Mouse (Mus musculus): ENCODE data around the gene Mum1.

Mum1 gene

DNA sequence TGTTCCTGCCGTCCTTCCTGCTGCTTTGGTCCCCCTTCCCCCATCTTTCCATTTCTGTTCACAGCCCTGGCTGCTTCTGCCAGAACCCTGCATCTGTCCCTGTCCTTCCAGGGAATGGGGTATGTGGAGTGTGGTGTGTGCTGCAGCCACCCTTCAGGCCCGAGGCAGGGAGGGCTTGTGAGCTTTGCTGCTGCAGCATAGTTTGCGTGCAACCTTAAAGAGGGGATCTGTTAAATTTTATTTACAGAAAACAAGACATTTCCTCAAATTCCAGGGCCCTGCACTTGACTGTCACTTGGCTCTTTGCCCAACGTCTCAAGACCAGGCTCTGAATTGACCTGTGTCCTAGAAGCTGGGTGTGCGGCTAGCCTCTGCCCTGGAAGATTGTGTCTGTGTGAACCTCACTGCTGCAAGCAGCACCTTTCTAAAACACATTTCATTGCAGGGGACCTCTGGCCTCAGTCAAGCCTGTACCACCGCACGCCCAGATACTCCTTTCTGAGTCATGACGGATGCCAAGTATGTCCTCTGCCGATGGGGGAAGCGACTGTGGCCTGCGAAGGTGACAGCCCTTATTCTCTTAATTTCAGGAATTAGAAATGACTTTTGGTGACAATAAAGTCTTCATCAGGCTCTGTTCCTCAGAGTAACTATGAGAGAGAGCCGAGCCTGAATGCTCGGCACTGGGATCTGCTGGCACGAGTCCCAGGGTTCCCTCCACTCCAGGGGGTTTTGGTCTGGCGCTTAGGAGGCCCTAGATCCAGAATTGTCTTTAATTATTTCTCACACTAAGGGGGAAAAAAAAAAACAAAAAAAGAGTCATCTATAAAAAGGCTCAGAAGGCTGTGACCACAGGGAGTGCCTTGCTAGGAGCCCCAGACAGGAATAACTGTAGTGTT is 1.9 kb downstream of the Mum1 start:
- CTCF ChIA-PET: interaction anchor here in 1 of 4 experiments (0.7 kb wide), 1 partner anchor 40 kb away, joined by 3 read pairs; no protein-coding TSS in a partner anchor

GRCm38 (mm10) chr10:80236145-80236825 is 10.1 kb downstream of the Mum1 start:
- POLR2A ChIA-PET: interaction anchor here in 2 of 4 experiments (1.1 to 3.0 kb wide), 6 partner anchors 10 to 69 kb away, joined by 3 to 13 read pairs (median 4); partner anchors contain the start of genes Mum1 (in 2 of the 2), Dazap1 (in 1 of the 2), Gamt (in 1 of the 2) and Ndufs7 (in 1 of the 2)
- CTCF ChIA-PET: interaction anchor here in 2 of 4 experiments (1.4 to 2.2 kb wide), 2 partner anchors 9 to 10 kb away, joined by 4 to 9 read pairs; partner anchors contain the start of gene Mum1 (in 1 of the 2)

More for the DNA sequence above, 1.9 kb downstream of the Mum1 start:
- POLR2A ChIA-PET: interaction anchor here in 2 of 4 experiments (0.7 to 1.5 kb wide), 3 partner anchors 13 to 514 kb away, joined by 3 to 4 read pairs (median 3); partner anchors contain the start of gene Ap3d1 (in 1 of the 2)

DNA sequence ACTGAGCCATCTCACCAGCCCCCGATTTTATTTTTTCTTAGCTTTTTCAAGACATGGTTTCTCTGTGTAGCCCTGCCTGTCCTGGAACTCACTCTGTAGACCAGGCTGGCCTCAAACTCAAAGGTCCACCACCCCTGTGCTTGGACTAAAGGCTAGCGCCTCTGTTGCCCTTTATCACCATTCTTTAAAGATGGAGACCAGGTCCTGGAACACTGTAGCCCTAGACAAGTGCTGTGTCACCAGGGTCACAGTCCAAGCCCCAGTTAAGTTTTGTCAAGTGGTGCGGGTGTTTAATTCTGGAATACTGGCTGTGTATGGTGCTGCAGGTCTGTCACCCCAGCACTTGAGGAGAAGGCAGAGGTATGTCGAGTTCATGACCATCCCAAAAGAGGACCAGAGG is 10.8 kb downstream of the Mum1 start:
- CTCF ChIA-PET: no interaction called here
- POLR2A ChIA-PET: interaction anchor here in 2 of 4 experiments (0.8 to 3.0 kb wide), 6 partner anchors 11 to 69 kb away, joined by 3 to 13 read pairs (median 4); partner anchors contain the start of genes Mum1 (in 2 of the 2), Dazap1 (in 1 of the 2) and Gamt (in 1 of the 2)

DNA sequence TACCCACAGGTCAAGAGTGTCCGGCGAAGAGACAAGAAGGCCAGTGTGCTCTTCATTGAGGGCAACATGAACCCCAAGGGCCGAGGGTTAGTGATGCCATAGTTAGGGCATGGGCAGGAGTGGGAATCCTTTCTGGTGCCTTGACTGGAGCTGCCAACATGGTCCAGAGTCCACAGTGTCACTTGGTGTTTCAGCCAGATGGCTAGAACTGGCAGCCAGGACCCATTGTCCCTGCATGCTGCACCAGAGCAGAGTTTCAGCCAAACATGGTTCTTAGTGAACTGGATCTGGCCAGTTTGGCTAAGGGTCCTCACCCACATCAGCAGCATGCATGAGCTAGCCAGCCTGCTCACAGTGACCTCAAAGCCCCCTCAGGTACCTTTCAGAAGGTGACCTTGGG is 12.1 kb downstream of the Mum1 start:
- CTCF ChIA-PET: no interaction called here
- POLR2A ChIA-PET: interaction anchor here in 3 of 4 experiments (0.5 to 1.5 kb wide), 7 partner anchors 12 to 71 kb away, joined by 3 to 5 read pairs (median 3); partner anchors contain the start of gene Mum1 (in 1 of the 3)

DNA sequence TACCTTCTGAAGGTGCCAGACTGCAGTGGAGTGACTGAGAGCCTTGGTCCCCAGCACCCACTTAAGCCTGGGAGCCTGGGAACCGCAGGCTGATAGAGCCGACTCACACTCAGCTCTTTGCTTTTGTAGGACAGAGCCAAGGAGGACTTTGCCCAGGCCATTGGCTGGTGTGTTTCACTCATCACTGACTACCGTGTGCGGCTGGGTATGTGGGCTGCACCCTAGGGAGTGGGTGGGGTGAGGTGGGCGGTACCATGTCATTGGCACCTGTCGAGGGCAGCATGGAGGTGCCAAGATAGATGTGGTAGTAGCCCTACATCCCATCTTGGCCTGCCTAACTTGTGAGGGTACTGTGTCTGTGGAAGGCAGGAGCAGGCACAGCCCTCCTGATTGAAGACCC is 13.6 kb downstream of the Mum1 start:
- ChIA-PET CTCF (interaction anchor here in 2 of 4 experiments (0.5 to 1.7 kb wide), 2 partner anchors 14 kb away, joined by 5 to 6 read pairs; partner anchors contain the start of gene Mum1 (in 2 of the 2)), POLR2A (interaction anchor here in 3 of 4 experiments (0.9 to 2.6 kb wide), 8 partner anchors 14 to 57 kb away, joined by 3 to 13 read pairs (median 4); partner anchors contain the start of gene Mum1 (in 2 of the 3))

DNA sequence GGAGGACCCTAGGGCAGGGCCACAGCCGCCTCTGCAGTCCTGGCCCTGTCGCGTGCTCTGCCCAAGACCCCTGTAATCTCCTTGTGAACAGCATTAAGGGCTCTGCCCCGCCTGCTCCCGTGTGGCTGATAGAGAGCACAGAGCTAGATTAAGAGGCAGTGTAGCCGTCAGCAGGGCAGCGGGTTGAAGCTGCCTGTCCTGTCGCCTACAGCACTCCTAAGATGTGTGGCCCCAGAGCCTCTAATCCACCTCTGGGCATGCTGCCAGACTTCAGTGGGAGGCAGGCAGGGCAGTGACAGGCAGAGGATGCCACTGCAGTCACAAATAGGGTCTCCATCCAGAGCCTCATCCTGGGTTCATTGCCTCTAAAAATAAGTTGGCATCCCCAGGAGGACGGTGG is 15.9 kb downstream of the Mum1 start:
- POLR2A ChIA-PET: interaction anchor here in 3 of 4 experiments (0.5 to 4.2 kb wide), 15 partner anchors 10 to 501 kb away, joined by 3 to 16 read pairs (median 4); partner anchors contain the start of genes Mum1 (in 2 of the 3), Dazap1 (in 1 of the 3), Gamt (in 1 of the 3) and Ptbp1 (in 1 of the 3)
- CTCF ChIA-PET: interaction anchor here in 2 of 4 experiments (0.5 to 2.5 kb wide), 5 partner anchors 16 to 67 kb away, joined by 3 to 8 read pairs (median 6); partner anchors contain the start of gene Mum1 (in 1 of the 2)

- CTCF ChIA-PET: interaction anchor here in 3 of 4 experiments (0.5 to 3.3 kb wide), 6 partner anchors 17 to 67 kb away, joined by 3 to 37 read pairs (median 7); partner anchors contain the start of gene Mum1 (in 1 of the 3)
- POLR2A ChIA-PET: interaction anchor here in 2 of 4 experiments (0.5 to 4.2 kb wide), 8 partner anchors 11 to 388 kb away, joined by 3 to 16 read pairs (median 4); partner anchors contain the start of genes Mum1 (in 1 of the 2) and Ptbp1 (in 1 of the 2)
These were observed 16.4 kb downstream of the Mum1 start for GRCm38 (mm10) chr10:80242607-80243006.

DNA sequence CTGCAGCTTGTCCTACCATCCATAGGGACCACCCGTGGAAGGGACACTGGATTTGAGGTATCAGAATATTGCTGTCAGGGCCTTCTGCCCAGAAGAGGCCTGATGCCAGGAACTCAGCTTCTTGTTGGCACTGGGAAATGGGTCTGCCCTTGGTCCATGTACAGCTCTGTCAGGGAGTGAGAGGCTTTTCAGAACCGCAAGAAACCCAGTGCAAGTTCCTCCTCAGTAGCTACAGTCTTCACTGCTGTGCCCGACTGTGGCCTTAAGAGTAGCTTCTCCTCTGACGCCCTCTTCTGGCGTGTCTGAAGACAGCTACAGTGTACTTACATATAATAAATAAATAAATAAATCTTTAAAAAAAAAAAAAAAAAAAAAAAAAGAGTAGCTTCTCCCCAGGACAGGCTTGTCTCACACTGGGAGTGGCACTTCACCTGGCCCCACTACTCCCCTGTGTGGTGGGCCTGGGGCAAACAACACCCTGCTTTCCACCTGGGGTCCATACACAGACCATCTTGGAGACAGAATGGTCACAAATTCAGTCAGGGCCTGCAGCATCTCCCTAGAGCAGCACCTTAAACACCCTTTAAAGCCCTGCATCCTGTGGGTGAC is 18.7 kb downstream of the Mum1 start:
- ChIA-PET CTCF (interaction anchor here (0.5 to 3.3 kb wide), 63 partner anchors 10 to 571 kb away, joined by 3 to 53 read pairs (median 5); partner anchors contain the start of genes Mum1 (in 3 of the 4), Efna2 (in 2 of the 4), 1600002K03Rik (in 1 of the 4) and Wdr18 (in 1 of the 4)), POLR2A (interaction anchor here (0.5 to 4.2 kb wide), 28 partner anchors 12 to 665 kb away, joined by 3 to 20 read pairs (median 4); partner anchors contain the start of genes Mum1 (in 3 of the 4), Rps15 (in 3 of the 4), 1600002K03Rik (in 1 of the 4) and Cirbp (in 1 of the 4))

- ChIA-PET POLR2A (interaction anchor here (0.7 to 2.8 kb wide), 17 partner anchors 11 to 286 kb away, joined by 3 to 20 read pairs (median 5); partner anchors contain the start of genes Rps15 (in 3 of the 4), 1600002K03Rik (in 1 of the 4), Cirbp (in 1 of the 4) and Mum1 (in 1 of the 4)), CTCF (interaction anchor here (0.6 to 3.3 kb wide), 27 partner anchors 10 to 947 kb away, joined by 3 to 53 read pairs (median 6); partner anchors contain the start of genes Efna2 (in 2 of the 4) and Mum1 (in 2 of the 4))
These were observed 19.4 kb downstream of the Mum1 start for GRCm38 (mm10) chr10:80245600-80245999.

DNA sequence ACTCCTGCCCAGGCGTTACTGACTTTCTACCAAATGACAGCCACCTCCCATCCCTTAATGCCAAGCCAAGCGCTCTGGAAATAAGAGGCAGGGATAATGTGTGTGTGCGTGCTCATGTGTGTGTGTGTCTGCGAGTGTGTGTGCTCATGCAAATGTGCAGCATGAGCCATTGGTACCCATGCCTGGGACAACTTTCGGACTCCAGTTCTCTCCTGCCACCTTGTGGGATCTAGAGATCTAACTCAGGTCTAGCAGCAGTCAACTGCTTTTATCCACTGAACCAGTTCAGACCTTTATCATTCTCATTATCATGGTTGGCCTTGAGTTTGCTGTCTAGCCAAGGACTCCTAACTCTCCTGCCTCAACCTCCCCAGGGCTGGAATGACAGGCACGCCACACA is 21.6 kb downstream of the Mum1 start:
- POLR2A ChIA-PET: interaction anchor here in 3 of 4 experiments (0.6 to 1.5 kb wide), 4 partner anchors 9 to 80 kb away, joined by 3 to 6 read pairs (median 6); no protein-coding TSS in a partner anchor
- CTCF ChIA-PET: interaction anchor here in 3 of 4 experiments (0.8 to 1.7 kb wide), 4 partner anchors 72 to 128 kb away, joined by 3 to 12 read pairs (median 4); no protein-coding TSS in a partner anchor

DNA sequence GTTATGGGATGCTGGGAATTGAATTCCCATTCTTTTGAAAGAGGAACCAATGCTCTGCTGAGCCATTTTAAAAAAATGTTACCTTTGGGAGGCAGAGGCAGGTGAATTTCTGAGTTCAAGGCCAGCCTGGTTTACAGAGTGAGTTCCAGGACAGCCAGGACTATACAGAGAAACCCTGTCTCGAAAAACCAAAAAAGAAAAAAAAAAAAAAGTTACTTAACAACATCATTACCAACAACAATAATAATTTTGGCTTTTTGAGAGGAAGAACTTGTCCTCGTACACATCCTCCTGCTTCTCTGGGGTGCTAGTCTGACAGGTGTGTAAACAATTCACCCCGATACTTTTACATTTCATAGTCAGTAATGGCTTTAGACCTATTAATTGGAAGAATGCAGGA is 22.2 kb downstream of the Mum1 start:
- ChIA-PET CTCF (interaction anchor here in 2 of 4 experiments (0.7 to 1.5 kb wide), 4 partner anchors 12 to 74 kb away, joined by 3 to 5 read pairs (median 3); partner anchors contain the start of gene Mum1 (in 1 of the 2)), POLR2A (interaction anchor here in 3 of 4 experiments (0.5 to 4.0 kb wide), 29 partner anchors 11 to 468 kb away, joined by 3 to 39 read pairs (median 3); partner anchors contain the start of genes 1600002K03Rik (in 3 of the 3), Dazap1 (in 2 of the 3), Gamt (in 2 of the 3) and Mum1 (in 2 of the 3))

GRCm38 (mm10) chr10:80248971-80249640 is 22.9 kb downstream of the Mum1 start, which contains the start of gene Ndufs7:
Gene Ndufs7 (plus strand): TSS chr10:80249121.
- ChIA-PET POLR2A (interaction anchor here in 3 of 4 experiments (0.5 to 4.0 kb wide), 33 partner anchors 10 to 469 kb away, joined by 3 to 39 read pairs (median 3); partner anchors contain the start of genes 1600002K03Rik (in 3 of the 3), Mum1 (in 3 of the 3), Dazap1 (in 2 of the 3) and Gamt (in 2 of the 3)), CTCF (interaction anchor here in 2 of 4 experiments (0.6 to 1.5 kb wide), 5 partner anchors 11 to 116 kb away, joined by 3 to 5 read pairs (median 3); partner anchors contain the start of gene Mum1 (in 1 of the 2))

- ChIA-PET POLR2A (interaction anchor here in 3 of 4 experiments (0.5 to 4.0 kb wide), 11 partner anchors 9 to 82 kb away, joined by 3 to 39 read pairs (median 4); partner anchors contain the start of genes Dazap1 (in 2 of the 3), Gamt (in 2 of the 3), 1600002K03Rik (in 1 of the 3) and Mum1 (in 1 of the 3)), CTCF (interaction anchor here in 2 of 4 experiments (0.6 to 1.0 kb wide), 2 partner anchors 33 to 42 kb away, joined by 3 to 5 read pairs; partner anchors contain the start of gene Rps15 (in 1 of the 2))
These were observed 23.8 kb downstream of the Mum1 start for GRCm38 (mm10) chr10:80250059-80250458.

DNA sequence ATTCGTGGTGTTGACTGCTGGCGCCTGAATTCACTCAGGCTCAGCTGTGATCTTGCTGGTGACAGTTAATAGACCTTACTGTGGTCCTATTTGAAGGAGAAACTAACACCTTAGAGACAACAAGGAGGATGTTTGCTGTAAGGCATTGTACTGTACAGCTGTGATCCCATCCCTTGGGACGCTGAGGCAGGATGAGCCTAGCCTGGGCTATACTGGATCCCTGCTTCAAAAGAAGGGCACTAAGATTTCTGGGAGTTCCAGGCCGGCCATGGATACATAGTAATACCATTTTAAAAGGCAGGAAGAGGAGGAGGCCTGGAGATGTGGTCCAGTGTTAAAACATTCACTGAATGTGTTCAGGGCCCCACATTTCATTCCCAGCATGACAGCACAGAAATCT is 24.3 kb downstream of the Mum1 start:
- ChIA-PET POLR2A (interaction anchor here in 3 of 4 experiments (0.6 to 4.0 kb wide), 7 partner anchors 9 to 83 kb away, joined by 3 to 39 read pairs (median 4); partner anchors contain the start of genes Dazap1 (in 2 of the 3), Gamt (in 2 of the 3) and Rps15 (in 1 of the 3)), CTCF (interaction anchor here in 2 of 4 experiments (0.6 to 1.0 kb wide), 2 partner anchors 33 to 41 kb away, joined by 3 to 5 read pairs; partner anchors contain the start of gene Rps15 (in 1 of the 2))

- ChIA-PET CTCF (interaction anchor here in 1 of 4 experiments (0.6 kb wide), 1 partner anchor 95 kb away, joined by 4 read pairs; no protein-coding TSS in a partner anchor), POLR2A (interaction anchor here in 3 of 4 experiments (0.6 to 4.0 kb wide), 8 partner anchors 8 to 667 kb away, joined by 3 to 39 read pairs (median 4); partner anchors contain the start of genes Dazap1 (in 2 of the 3), Gamt (in 2 of the 3) and Rps15 (in 1 of the 3))
These were observed 25.8 kb downstream of the Mum1 start for GRCm38 (mm10) chr10:80252011-80252410.
